8 mouse cellular contexts compared by ENCODE assay signal in the genomic region with DNA sequence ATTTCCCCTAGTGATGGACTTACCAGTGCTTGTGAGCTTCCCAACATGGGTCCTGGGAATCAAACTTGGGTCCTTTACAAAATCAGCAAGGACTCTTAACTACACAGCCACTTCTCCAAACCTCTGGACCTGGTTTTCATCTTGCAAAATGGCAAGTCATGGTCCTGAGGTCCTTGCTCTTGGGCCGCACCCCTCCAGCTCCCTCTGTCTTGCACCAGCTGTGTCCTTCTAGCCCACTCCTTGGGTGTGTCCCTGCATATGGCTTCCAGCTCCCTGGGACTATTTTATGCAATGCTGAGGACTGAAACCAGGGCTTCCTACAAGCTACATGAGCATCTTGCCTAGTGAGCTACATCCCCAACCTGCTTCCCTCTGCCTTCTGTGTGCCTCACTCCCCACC. TPM values are rescaled to one million over a fixed set of nuclear protein-coding genes. Genes with fewer than 3 reads are reported as not detected.
A peak's percentile ranks its signal among the peaks of the same experiment; 100 is the strongest.
DNase-seq lines count a peak whose midpoint lies in the region; ATAC-seq lines count a peak whose summit lies in the region.

A gene (minus strand): TSS at position 206 of the 400 bp plus-strand sequence.

- H3K27ac ChIP-seq in lung, embryonic 16.5 days (ENCODE audit: low read length): peak within 1 kb of the TSS; percentile 67
- H3K27ac ChIP-seq in forebrain, embryonic 12.5 days: peak within 1 kb of the TSS; percentile 79
- peak within 1 kb of the TSS; percentile 89 for H3K27ac ChIP-seq in limb, embryonic 15.5 days

- intact Hi-C loops in heart, postnatal 36 days (cut with DNase I): no loop called here

- no peaks in the 10 kb centered on the region for H3K27me3 ChIP-seq in lung, embryonic 16.5 days (ENCODE audit: control insufficient read depth, insufficient read depth, low read depth, low read length)
- H3K27me3 ChIP-seq in forebrain, embryonic 12.5 days: no peaks in the 10 kb centered on the region
- H3K27me3 ChIP-seq in limb, embryonic 15.5 days: no peaks in the 10 kb centered on the region

- no peak within 1 kb of the TSS for H3K4me3 ChIP-seq in lung, embryonic 16.5 days (ENCODE audit: low read length)
- no peak within 1 kb of the TSS for H3K4me3 ChIP-seq in forebrain, embryonic 12.5 days (replicated peaks)
- no peak within 1 kb of the TSS for H3K4me3 ChIP-seq in limb, embryonic 15.5 days

- no peak within 1 kb of the TSS for H3K4me2 ChIP-seq in lung, embryonic 16.5 days (ENCODE audit: low read depth, low read length)
- no peak within 1 kb of the TSS for H3K4me2 ChIP-seq in forebrain, embryonic 12.5 days
- H3K4me2 ChIP-seq in limb, embryonic 15.5 days: no peak within 1 kb of the TSS

- no peak for ATAC-seq in lung, embryonic 16.5 days (ENCODE audit: low read depth)
- no peak for ATAC-seq in forebrain, embryonic 12.5 days (ENCODE audit: low FRiP score)
- no peak for ATAC-seq in limb, embryonic 15.5 days (ENCODE audit: insufficient number of reproducible peaks, low FRiP score, low TSS enrichment, low read depth)
- ATAC-seq in megakaryocyte progenitor cell, adult 5-6 weeks (replicated peaks; ENCODE audit: poor library complexity): no peak

- no peak for DNase-seq in lung, postnatal 14 days
- no peak for DNase-seq in heart, postnatal 36 days
- no peak for DNase-seq in frontal cortex, postnatal 10 days (ENCODE audit: low spot score in 2 of 2)
- DNase-seq in cerebellum, adult 18-20 months: no peak

- 96% methylated on average over 1 of the region's 1 CpGs for WGBS in lung, embryonic 16.5 days
- 95% methylated on average over 1 of the region's 1 CpGs for WGBS in forebrain, embryonic 12.5 days
- 91% methylated on average over 1 of the region's 1 CpGs for WGBS in limb, embryonic 15.5 days

- H3K36me3 ChIP-seq in lung, embryonic 16.5 days (ENCODE audit: control insufficient read depth, insufficient read depth, low read length): no peaks in the 10 kb centered on the region
- no peaks in the 10 kb centered on the region for H3K36me3 ChIP-seq in forebrain, embryonic 12.5 days (replicated peaks)
- no peaks in the 10 kb centered on the region for H3K36me3 ChIP-seq in limb, embryonic 15.5 days

- H3K9me3 ChIP-seq in lung, embryonic 16.5 days (ENCODE audit: control insufficient read depth, low read length): no peaks in the 10 kb centered on the region
- H3K9me3 ChIP-seq in forebrain, embryonic 12.5 days: no peaks in the 10 kb centered on the region
- H3K9me3 ChIP-seq in limb, embryonic 15.5 days: no peaks in the 10 kb centered on the region

- H3K9ac ChIP-seq in lung, embryonic 16.5 days (ENCODE audit: low read length): no peak within 1 kb of the TSS; the same call in 1 of the 2 replicates
- H3K9ac ChIP-seq in forebrain, embryonic 12.5 days: no peak within 1 kb of the TSS
- H3K9ac ChIP-seq in limb, embryonic 15.5 days: no peak within 1 kb of the TSS

- H3K4me1 ChIP-seq in lung, embryonic 16.5 days (replicated peaks; ENCODE audit: control insufficient read depth, insufficient read depth, low read length): peaks cover 35% of the 10 kb centered on the region
- H3K4me1 ChIP-seq in forebrain, embryonic 12.5 days: peaks cover 53% of the 10 kb centered on the region
- H3K4me1 ChIP-seq in limb, embryonic 15.5 days: peaks cover 41% of the 10 kb centered on the region

RNA-seq across cellular contexts. Expression of the gene that starts here (rescaled TPM):
- 2,256 and 2,274 TPM in 2 replicates for polyA plus RNA-seq in lung, embryonic 16.5 days (2015; fragmentation: Nextera tagmentation; extraction: Ambion mirVana)
- 329 and 395 TPM in 2 replicates for polyA plus RNA-seq in forebrain, embryonic 12.5 days (2016; fragmentation: Nextera tagmentation; extraction: Ambion mirVana)
- 100 to 1,000 TPM; 645 to 801 TPM for total RNA-seq in heart, postnatal 36 days (2021)
- polyA plus RNA-seq in limb, embryonic 15.5 days (2015; fragmentation: Nextera tagmentation; extraction: Ambion mirVana): 3,190 and 4,050 TPM in 2 replicates
- total RNA-seq in megakaryocyte progenitor cell, adult 5-6 weeks (2015): not detected in 2 replicates
- not detected in 2 replicates for total RNA-seq in megakaryocyte progenitor cell, adult 5-6 weeks (2017)

Comparison
In these comparisons a context has a peak if more than half of its experiments do, and no peak if none do; other contexts are left out.
1. RNA of the gene that starts here (total RNA-seq): 645 to 801 TPM in heart, postnatal 36 days; not detected in megakaryocyte progenitor cell, adult 5-6 weeks; every median in the first group is over 100 times any median in the second.
2. Peak in every context shown above with its lines, with median percentiles within 50 percentile points of each other: H3K27ac ChIP-seq.